Mouse (Mus musculus): ENCODE results near the gene Clcn5. TPM values are rescaled to one million over a fixed set of nuclear protein-coding genes. Genes with fewer than 3 reads are reported as not detected.

Clcn5 gene
- 8.3 and 8.6 TPM in 2 replicates for polyA plus RNA-seq (2015; fragmentation: Nextera tagmentation; extraction: Ambion mirVana)

- Histone ChIP-seq H3K4me3 (peak within 1 kb of the TSS; percentile 57), H3K27ac (peak within 1 kb of the TSS; percentile 94), H3K9me3 (no peaks in the 10 kb centered on the region), H3K4me1 (peaks cover 4% of the 10 kb centered on the region), H3K9ac (peak within 1 kb of the TSS; percentile 65), H3K27me3 (no peaks in the 10 kb centered on the region), H3K36me3 (no peaks in the 10 kb centered on the region), H3K4me2 (peak within 1 kb of the TSS; percentile 55)
- 14% methylated on average over 43 of the region's 43 CpGs for WGBS
- peak; percentile 97 for ATAC-seq (ENCODE audit: borderline replicate concordance, extremely low read depth, low FRiP score, low TSS enrichment)
Measured at GRCm38 (mm10) chrX:7319089-7319721, at the start of gene Clcn5. Gene Clcn5, minus strand, starts transcription at chrX:7319358.

GRCm38 (mm10) chrX:7325455-7325854 lies 6.3 kb upstream of the Clcn5 start:
- Histone ChIP-seq H3K27me3 (no peaks in the 10 kb centered on the region), H3K4me3 (no peak overlapping the region), H3K4me2 (no peak overlapping the region), H3K27ac (no peak overlapping the region), H3K36me3 (no peaks in the 10 kb centered on the region), H3K4me1 (no peaks in the 10 kb centered on the region), H3K9me3 (no peaks in the 10 kb centered on the region), H3K9ac (no peak overlapping the region)
- WGBS, result 47% methylated on average over 2 of the region's 2 CpGs
- ATAC-seq (ENCODE audit: borderline replicate concordance, extremely low read depth, low FRiP score, low TSS enrichment), result no peak

- ATAC-seq (ENCODE audit: borderline replicate concordance, extremely low read depth, low FRiP score, low TSS enrichment), result no peak
- no peak overlapping the region for H3K27ac ChIP-seq
- no peaks in the 10 kb centered on the region for H3K4me1 ChIP-seq
- no peak overlapping the region for H3K9ac ChIP-seq
- no peaks in the 10 kb centered on the region for H3K9me3 ChIP-seq
- H3K36me3 ChIP-seq, result no peaks in the 10 kb centered on the region
- no peak overlapping the region for H3K4me3 ChIP-seq
- WGBS, result 16% methylated on average over 5 of the region's 7 CpGs
- H3K27me3 ChIP-seq, result no peaks in the 10 kb centered on the region
- no peak overlapping the region for H3K4me2 ChIP-seq
Measured at GRCm38 (mm10) chrX:7322288-7322687, 3.1 kb upstream of the Clcn5 start.

- no peak overlapping the region for H3K4me2 ChIP-seq
- WGBS, result 61% methylated on average over 2 of the region's 2 CpGs
- no peak for ATAC-seq (ENCODE audit: borderline replicate concordance, extremely low read depth, low FRiP score, low TSS enrichment)
- no peaks in the 10 kb centered on the region for H3K36me3 ChIP-seq
- no peak overlapping the region for H3K27ac ChIP-seq
- H3K27me3 ChIP-seq, result no peaks in the 10 kb centered on the region
- H3K4me1 ChIP-seq, result no peaks in the 10 kb centered on the region
- H3K9ac ChIP-seq, result no peak overlapping the region
- no peaks in the 10 kb centered on the region for H3K9me3 ChIP-seq
- H3K4me3 ChIP-seq, result no peak overlapping the region
Measured at GRCm38 (mm10) chrX:7320571-7320970, 1.4 kb upstream of the Clcn5 start.

GRCm38 (mm10) chrX:7318551-7319025 lies 570 bp downstream of the Clcn5 start:
- peak overlapping the region; percentile 94 for H3K27ac ChIP-seq
- no peaks in the 10 kb centered on the region for H3K27me3 ChIP-seq
- peak overlapping the region; percentile 65 for H3K9ac ChIP-seq
- H3K4me3 ChIP-seq, result peak overlapping the region; percentile 57
- peaks cover 4% of the 10 kb centered on the region for H3K4me1 ChIP-seq
- no peaks in the 10 kb centered on the region for H3K36me3 ChIP-seq
- WGBS, result 12% methylated on average over 29 of the region's 37 CpGs
- peak overlapping the region; percentile 55 for H3K4me2 ChIP-seq
- peak; percentile 63 for ATAC-seq (ENCODE audit: borderline replicate concordance, extremely low read depth, low FRiP score, low TSS enrichment)
- no peaks in the 10 kb centered on the region for H3K9me3 ChIP-seq

GRCm38 (mm10) chrX:7315115-7315514 lies 4.0 kb downstream of the Clcn5 start:
- no peak overlapping the region for H3K27ac ChIP-seq
- no peak overlapping the region for H3K4me3 ChIP-seq
- no peak overlapping the region for H3K4me2 ChIP-seq
- no peaks in the 10 kb centered on the region for H3K36me3 ChIP-seq
- H3K4me1 ChIP-seq, result peaks cover 4% of the 10 kb centered on the region
- WGBS, result 38% methylated on average over 10 of the region's 10 CpGs
- no peak overlapping the region for H3K9ac ChIP-seq
- H3K9me3 ChIP-seq, result no peaks in the 10 kb centered on the region
- no peaks in the 10 kb centered on the region for H3K27me3 ChIP-seq
- no peak for ATAC-seq (ENCODE audit: borderline replicate concordance, extremely low read depth, low FRiP score, low TSS enrichment)

GRCm38 (mm10) chrX:7314645-7315044 lies 4.5 kb downstream of the Clcn5 start:
- H3K27me3 ChIP-seq, result no peaks in the 10 kb centered on the region
- no peaks in the 10 kb centered on the region for H3K36me3 ChIP-seq
- peaks cover 4% of the 10 kb centered on the region for H3K4me1 ChIP-seq
- H3K27ac ChIP-seq, result no peak overlapping the region
- ATAC-seq (ENCODE audit: borderline replicate concordance, extremely low read depth, low FRiP score, low TSS enrichment), result no peak
- no peaks in the 10 kb centered on the region for H3K9me3 ChIP-seq
- H3K9ac ChIP-seq, result no peak overlapping the region
- no peak overlapping the region for H3K4me3 ChIP-seq
- WGBS, result 51% methylated on average over 4 of the region's 4 CpGs
- H3K4me2 ChIP-seq, result no peak overlapping the region

- H3K36me3 ChIP-seq, result no peaks in the 10 kb centered on the region
- H3K4me2 ChIP-seq, result no peak overlapping the region
- no peak overlapping the region for H3K4me3 ChIP-seq
- no peaks in the 10 kb centered on the region for H3K4me1 ChIP-seq
- H3K27me3 ChIP-seq, result no peaks in the 10 kb centered on the region
- no peak for ATAC-seq (ENCODE audit: borderline replicate concordance, extremely low read depth, low FRiP score, low TSS enrichment)
- no peak overlapping the region for H3K9ac ChIP-seq
- no peaks in the 10 kb centered on the region for H3K9me3 ChIP-seq
- no peak overlapping the region for H3K27ac ChIP-seq
- 24% methylated on average over 2 of the region's 2 CpGs for WGBS
Measured at GRCm38 (mm10) chrX:7308242-7308641, 10.9 kb downstream of the Clcn5 start.

GRCm38 (mm10) chrX:7306861-7307260 lies 12.3 kb downstream of the Clcn5 start:
- no peaks in the 10 kb centered on the region for H3K27me3 ChIP-seq
- ATAC-seq (ENCODE audit: borderline replicate concordance, extremely low read depth, low FRiP score, low TSS enrichment), result no peak
- no peaks in the 10 kb centered on the region for H3K36me3 ChIP-seq
- no peak overlapping the region for H3K27ac ChIP-seq
- no peak overlapping the region for H3K9ac ChIP-seq
- WGBS, result 69% methylated on average over 4 of the region's 5 CpGs
- H3K4me2 ChIP-seq, result no peak overlapping the region
- no peaks in the 10 kb centered on the region for H3K4me1 ChIP-seq
- no peak overlapping the region for H3K4me3 ChIP-seq
- no peaks in the 10 kb centered on the region for H3K9me3 ChIP-seq

GRCm38 (mm10) chrX:7292981-7293380 lies 26.2 kb downstream of the Clcn5 start:
- ATAC-seq (ENCODE audit: borderline replicate concordance, extremely low read depth, low FRiP score, low TSS enrichment), result no peak
- H3K27me3 ChIP-seq, result no peaks in the 10 kb centered on the region

GRCm38 (mm10) chrX:7292151-7292768 lies 26.9 kb downstream of the Clcn5 start:
- H3K9ac ChIP-seq, result no peak overlapping the region
- H3K27me3 ChIP-seq, result no peaks in the 10 kb centered on the region
- no peaks in the 10 kb centered on the region for H3K9me3 ChIP-seq
- WGBS, result 93% methylated on average over 8 of the region's 8 CpGs
- no peak overlapping the region for H3K4me2 ChIP-seq
- no peaks in the 10 kb centered on the region for H3K4me1 ChIP-seq
- no peak overlapping the region for H3K4me3 ChIP-seq
- no peak for ATAC-seq (ENCODE audit: borderline replicate concordance, extremely low read depth, low FRiP score, low TSS enrichment)
- no peaks in the 10 kb centered on the region for H3K36me3 ChIP-seq
- H3K27ac ChIP-seq, result no peak overlapping the region

More at GRCm38 (mm10) chrX:7292981-7293380, 26.2 kb downstream of the Clcn5 start:
- Histone ChIP-seq H3K36me3 (no peaks in the 10 kb centered on the region), H3K9me3 (no peaks in the 10 kb centered on the region), H3K4me2 (no peak overlapping the region), H3K9ac (no peak overlapping the region), H3K4me3 (no peak overlapping the region), H3K27ac (no peak overlapping the region), H3K4me1 (no peaks in the 10 kb centered on the region)
- 69% methylated on average over 2 of the region's 2 CpGs for WGBS

GRCm38 (mm10) chrX:7288976-7289375 lies 30.2 kb downstream of the Clcn5 start:
- H3K9ac ChIP-seq, result no peak overlapping the region
- no peak overlapping the region for H3K4me2 ChIP-seq
- no peaks in the 10 kb centered on the region for H3K9me3 ChIP-seq
- ATAC-seq (ENCODE audit: borderline replicate concordance, extremely low read depth, low FRiP score, low TSS enrichment), result no peak
- no peaks in the 10 kb centered on the region for H3K4me1 ChIP-seq
- no peak overlapping the region for H3K4me3 ChIP-seq
- H3K27ac ChIP-seq, result no peak overlapping the region
- H3K27me3 ChIP-seq, result no peaks in the 10 kb centered on the region
- no peaks in the 10 kb centered on the region for H3K36me3 ChIP-seq
- WGBS, result 15% methylated on average over 2 of the region's 2 CpGs

Data from lung, embryonic 15.5 days (tissue).